Mouse (Mus musculus): Measurements from ENCODE around the gene Kcnk5.

The Kcnk5 gene

GRCm38 (mm10) chr14:20181466-20181921 is at the start of gene Kcnk5:
Gene Kcnk5, minus strand, starts transcription at chr14:20181809.
- peak; percentile 46 for DNase-seq (ENCODE audit: low read depth)

GRCm38 (mm10) chr14:20230063-20230491 is 48.5 kb upstream of the Kcnk5 start:
- no peak for DNase-seq (ENCODE audit: low read depth)

GRCm38 (mm10) chr14:20229437-20229836 is 47.8 kb upstream of the Kcnk5 start:
- DNase-seq (ENCODE audit: low read depth) = no peak

- DNase-seq (ENCODE audit: low read depth) = no peak
These were observed 46.7 kb upstream of the Kcnk5 start for GRCm38 (mm10) chr14:20228336-20228735.

- no peak for DNase-seq (ENCODE audit: low read depth)
These were observed 45.4 kb upstream of the Kcnk5 start for GRCm38 (mm10) chr14:20226982-20227381.

- no peak for DNase-seq (ENCODE audit: low read depth)
These were observed 44.9 kb upstream of the Kcnk5 start for GRCm38 (mm10) chr14:20226488-20226887.

- DNase-seq (ENCODE audit: low read depth) = no peak
These were observed 43.9 kb upstream of the Kcnk5 start for GRCm38 (mm10) chr14:20225525-20225924.

GRCm38 (mm10) chr14:20224576-20225218 is 43.1 kb upstream of the Kcnk5 start:
- no peak for DNase-seq (ENCODE audit: low read depth)

- no peak for DNase-seq (ENCODE audit: low read depth)
These were observed 42.6 kb upstream of the Kcnk5 start for GRCm38 (mm10) chr14:20224163-20224562.

GRCm38 (mm10) chr14:20223253-20223652 is 41.6 kb upstream of the Kcnk5 start:
- no peak for DNase-seq (ENCODE audit: low read depth)

GRCm38 (mm10) chr14:20221083-20221482 is 39.5 kb upstream of the Kcnk5 start:
- DNase-seq (ENCODE audit: low read depth) = no peak

- DNase-seq (ENCODE audit: low read depth) = no peak
These were observed 38.2 kb upstream of the Kcnk5 start for GRCm38 (mm10) chr14:20219849-20220248.

- no peak for DNase-seq (ENCODE audit: low read depth)
These were observed 35.8 kb upstream of the Kcnk5 start for GRCm38 (mm10) chr14:20217299-20217864.

GRCm38 (mm10) chr14:20216561-20217298 is 35.1 kb upstream of the Kcnk5 start:
- no peak for DNase-seq (ENCODE audit: low read depth)

- no peak for DNase-seq (ENCODE audit: low read depth)
These were observed 34.2 kb upstream of the Kcnk5 start for GRCm38 (mm10) chr14:20215826-20216225.

GRCm38 (mm10) chr14:20214125-20214524 is 32.5 kb upstream of the Kcnk5 start:
- DNase-seq (ENCODE audit: low read depth) = no peak

GRCm38 (mm10) chr14:20211754-20212601 is 30.4 kb upstream of the Kcnk5 start:
- no peak for DNase-seq (ENCODE audit: low read depth)

- no peak for DNase-seq (ENCODE audit: low read depth)
These were observed 28.3 kb upstream of the Kcnk5 start for GRCm38 (mm10) chr14:20209926-20210325.

GRCm38 (mm10) chr14:20208435-20208834 is 26.8 kb upstream of the Kcnk5 start:
- DNase-seq (ENCODE audit: low read depth) = no peak

GRCm38 (mm10) chr14:20205747-20206146 is 24.1 kb upstream of the Kcnk5 start:
- DNase-seq (ENCODE audit: low read depth) = no peak

GRCm38 (mm10) chr14:20203301-20203700 is 21.7 kb upstream of the Kcnk5 start:
- no peak for DNase-seq (ENCODE audit: low read depth)

GRCm38 (mm10) chr14:20202655-20203181 is 21.1 kb upstream of the Kcnk5 start:
- no peak for DNase-seq (ENCODE audit: low read depth)
